Mouse (Mus musculus) heart, postnatal 0 days (tissue): ENCODE data around the gene Igf1r. TPM values are rescaled to one million over a fixed set of nuclear protein-coding genes. Genes with fewer than 3 reads are reported as not detected.
A peak's percentile ranks its signal among the peaks of the same experiment; 100 is the strongest.

Source experiments
- ATAC-seq: fragments of 200-750 bp; cut with Nextera tagmentation; 2 replicates; pipeline ENCODE4 v1.8.0; 2017; ENCODE audit warnings: low read depth, moderate number of reproducible peaks, moderate library complexity; ENCODE audit not compliant: insufficient read depth
- DNase-seq: peaks from one replicate; pipeline ENCODE4 v3.0.0-alpha.2; 2016; ENCODE audit warnings: low spot score
- H3K27ac ChIP-seq: fragments of 300-500 bp; sonication (generic); 2 replicates; pipeline ENCODE4 v1.5.1; 2014; ENCODE audit warnings: low read depth, mild to moderate bottlenecking
- H3K27me3 ChIP-seq: fragments of 300-500 bp; sonication (generic); 2 replicates; pipeline ENCODE4 v1.6.1; 2014; ENCODE audit warnings: low read length, mixed read lengths; ENCODE audit not compliant: control insufficient read depth, insufficient read depth
- H3K36me3 ChIP-seq: fragments of 300-500 bp; sonication (generic); replicated peaks from 2 replicates; pipeline ENCODE4 v1.6.1; 2014; ENCODE audit warnings: low read length, mixed read lengths; ENCODE audit not compliant: control insufficient read depth, insufficient read depth
- H3K4me1 ChIP-seq: fragments of 300-500 bp; sonication (generic); 2 replicates; pipeline ENCODE4 v1.6.1; 2014; ENCODE audit warnings: antibody characterized with exemption; ENCODE audit not compliant: control insufficient read depth, insufficient read depth
- H3K4me2 ChIP-seq: fragments of 300-500 bp; sonication (generic); 2 replicates; pipeline ENCODE4 v1.6.1; 2014; ENCODE audit warnings: low read depth, mild to moderate bottlenecking, low read length, moderate library complexity
- H3K4me3 ChIP-seq: fragments of 300-500 bp; sonication (generic); 2 replicates; pipeline ENCODE4 v1.5.1; 2014; ENCODE audit warnings: low read depth, low read length
- H3K9ac ChIP-seq: fragments of 300-500 bp; sonication (generic); replicated peaks from 2 replicates; pipeline ENCODE4 v1.6.1; 2014; ENCODE audit warnings: low read depth, low read length, mixed read lengths
- H3K9me3 ChIP-seq: fragments of 300-500 bp; sonication (generic); replicated peaks from 2 replicates; pipeline ENCODE4 v1.6.1; 2016; ENCODE audit warnings: low read length; ENCODE audit not compliant: control insufficient read depth
- CTCF ChIP-seq: IDR thresholded peaks from 2 replicates; pipeline ENCODE4 v1.5.1; 2016; ENCODE audit warnings: antibody characterized with exemption, control low read depth, low read depth
- EP300 ChIP-seq: IDR thresholded peaks from 2 replicates; pipeline ENCODE4 v1.6.1; 2016; ENCODE audit warnings: antibody characterized with exemption, low read depth
- WGBS: fragments of 180-500 bp; shearing (Covaris S2); extraction: QIAGEN DNeasy Blood & Tissue Kit; methylation state at CpG from one replicate; pipeline ENCODE4 v1.1.7; 2014; 5-methylcytosine and 5-hydroxymethylcytosine counted together
- polyA plus RNA-seq: library from polyadenylated mRNA; unstranded; fragments of >200 nt; fragmentation: Nextera tagmentation; extraction: Ambion mirVana; gene quantifications from 2 replicates; pipeline ENCODE4 v1.2.1, GENCODE M21; 2015
- total RNA-seq: library from RNA; depleted of rRNA; stranded (reverse); fragments of >200 nt; gene quantifications from 2 replicates; pipeline ENCODE4 v1.2.3, GENCODE M21; 2014; ENCODE audit warnings: low replicate concordance

Igf1r gene
- total and polyA plus RNA-seq, 2 experiments from 2014 or later = 8.8 to 41.8 TPM

GRCm38 (mm10) chr7:68129546-68130253 lies 177.1 kb downstream of the Igf1r start:
- 2% methylated on average over 19 of the region's 19 CpGs for WGBS
- TF ChIP-seq CTCF (no peak), EP300 (peak; percentile 50; the same call in 1 of the 2 replicates)
- H3K4me3 ChIP-seq = peak overlapping the region; percentile 56
- peak overlapping the region; percentile 85 for H3K4me2 ChIP-seq
- ATAC-seq (peak; percentile 34; the same call in 1 of the 2 replicates), DNase-seq (peak; percentile 80)
- peak overlapping the region; percentile 64 for H3K9ac ChIP-seq
- H3K9me3 ChIP-seq = no peaks in the 10 kb centered on the region
- H3K27ac ChIP-seq = peak overlapping the region; percentile 91
- H3K27me3 ChIP-seq = no peaks in the 10 kb centered on the region
- no peaks in the 10 kb centered on the region for H3K36me3 ChIP-seq
- H3K4me1 ChIP-seq = peaks cover 36% of the 10 kb centered on the region

- peaks cover 36% of the 10 kb centered on the region for H3K4me1 ChIP-seq
- H3K27me3 ChIP-seq = no peaks in the 10 kb centered on the region
- H3K36me3 ChIP-seq = no peaks in the 10 kb centered on the region
- peak; percentile 52 for DNase-seq
- no peak overlapping the region for H3K4me3 ChIP-seq
- peak overlapping the region; percentile 24 for H3K27ac ChIP-seq
- no peaks in the 10 kb centered on the region for H3K9me3 ChIP-seq
- no peak for ATAC-seq
- H3K4me2 ChIP-seq = no peak overlapping the region
- no peak for TF ChIP-seq EP300
- TF ChIP-seq CTCF = no peak
- H3K9ac ChIP-seq = no peak overlapping the region
- 29% methylated on average over 13 of the region's 13 CpGs for WGBS
Measured at GRCm38 (mm10) chr7:68130950-68131580, 178.4 kb downstream of the Igf1r start.

GRCm38 (mm10) chr7:68133679-68134078 lies 181.1 kb downstream of the Igf1r start:
- ATAC-seq = no peak
- no peak overlapping the region for H3K4me2 ChIP-seq
- H3K4me3 ChIP-seq = no peak overlapping the region
- no peaks in the 10 kb centered on the region for H3K9me3 ChIP-seq
- DNase-seq = no peak
- H3K27ac ChIP-seq = no peak overlapping the region
- H3K9ac ChIP-seq = no peak overlapping the region
- WGBS = 64% methylated on average over 6 of the region's 6 CpGs
- no peaks in the 10 kb centered on the region for H3K36me3 ChIP-seq
- H3K4me1 ChIP-seq = peaks cover 29% of the 10 kb centered on the region
- no peaks in the 10 kb centered on the region for H3K27me3 ChIP-seq
- no peak for TF ChIP-seq EP300
- no peak for TF ChIP-seq CTCF

GRCm38 (mm10) chr7:68134948-68135347 lies 182.3 kb downstream of the Igf1r start:
- Histone ChIP-seq H3K27me3 (no peaks in the 10 kb centered on the region), H3K4me2 (no peak overlapping the region), H3K27ac (no peak overlapping the region), H3K9me3 (no peaks in the 10 kb centered on the region), H3K4me1 (peaks cover 41% of the 10 kb centered on the region), H3K36me3 (no peaks in the 10 kb centered on the region), H3K4me3 (no peak overlapping the region), H3K9ac (no peak overlapping the region)
- TF ChIP-seq CTCF = no peak
- TF ChIP-seq EP300 = no peak
- ATAC-seq = no peak
- DNase-seq = no peak
- 69% methylated on average over 16 of the region's 16 CpGs for WGBS

- H3K27ac ChIP-seq = no peak overlapping the region
- no peaks in the 10 kb centered on the region for H3K9me3 ChIP-seq
- peaks cover 41% of the 10 kb centered on the region for H3K4me1 ChIP-seq
- H3K36me3 ChIP-seq = no peaks in the 10 kb centered on the region
- no peak overlapping the region for H3K4me3 ChIP-seq
- H3K9ac ChIP-seq = no peak overlapping the region
- no peaks in the 10 kb centered on the region for H3K27me3 ChIP-seq
- no peak for DNase-seq
- no peak for ATAC-seq
- WGBS = 76% methylated on average over 10 of the region's 10 CpGs
- TF ChIP-seq EP300 (no peak), CTCF (peak; percentile 23)
- H3K4me2 ChIP-seq = no peak overlapping the region
Measured at GRCm38 (mm10) chr7:68136056-68136455, 183.4 kb downstream of the Igf1r start.
